Mouse (Mus musculus) olfactory bulb, adult 2 months (tissue): ENCODE data around the gene Rhof.

Experiments
- CTCF ChIP-seq: fragments of 200-500 bp; IDR thresholded peaks from 2 replicates; pipeline ENCODE4 v1.5.1; 2012; ENCODE audit warnings: low read depth, mild to moderate bottlenecking, low read length, moderate library complexity; ENCODE audit not compliant: insufficient read depth
- POLR2A ChIP-seq: fragments of 200-500 bp; IDR thresholded peaks from 2 replicates; pipeline ENCODE4 v1.6.1; 2012; ENCODE audit warnings: mild to moderate bottlenecking, low read depth, low read length, moderate library complexity; ENCODE audit not compliant: insufficient read depth

DNA sequence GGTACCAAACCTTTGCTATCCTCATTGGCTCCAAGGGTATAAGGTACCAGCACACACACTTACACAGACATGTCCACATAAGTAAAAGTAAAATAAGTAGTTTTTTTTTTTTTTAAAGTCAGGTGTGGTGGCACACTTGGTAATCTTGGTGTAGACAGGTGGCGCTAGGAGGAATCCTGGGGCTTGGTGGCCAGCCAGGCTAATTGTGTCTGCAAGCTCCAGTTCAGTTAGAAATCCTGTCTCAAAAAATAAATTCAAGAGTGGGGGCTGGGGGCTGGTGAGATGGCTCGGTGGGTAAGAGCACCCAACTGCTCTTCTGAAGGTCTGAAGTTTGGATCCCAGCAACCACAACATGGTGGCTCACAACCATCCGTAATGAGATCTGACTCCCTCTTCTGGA is 69.4 kb downstream of the Rhof start:
- TF ChIP-seq POLR2A, result no peak
- TF ChIP-seq CTCF, result no peak
